Comparison of ENCODE assay signal across 24 mouse cellular contexts in the genomic region with DNA sequence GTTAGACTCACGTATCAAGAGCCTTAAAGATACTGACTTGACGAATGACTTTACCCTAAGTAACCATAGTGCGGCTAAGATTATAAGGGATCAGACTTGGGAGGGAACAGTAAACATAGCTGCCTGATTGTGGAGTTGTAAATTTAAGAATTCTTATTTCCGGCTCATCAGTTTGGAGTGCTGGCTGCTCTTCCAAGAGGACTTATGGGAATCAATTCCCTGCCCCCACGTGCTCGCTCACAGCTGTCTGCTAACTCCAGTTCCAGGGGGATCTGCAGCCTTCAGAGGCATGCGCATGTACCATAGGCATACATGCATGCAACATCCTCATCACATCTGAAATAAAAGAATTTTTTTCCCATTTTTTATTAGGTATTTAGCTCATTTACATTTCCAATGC.
DNase-seq lines count a peak whose midpoint lies in the region; ATAC-seq and TF ChIP-seq lines count a peak whose summit lies in the region.
"Had no signal": no experiment of that assay in that cellular context is flagged by ENCODE, and none has a peak within 500 bp of the region (broad histone marks: within the 10 kb centered on the region; RNA-seq: fewer than 3 reads in every experiment).

No protein-coding gene starts in this region.

- H3K27me3 ChIP-seq in kidney, embryonic 14.5 days (ENCODE audit: control insufficient read depth, insufficient read depth, low read length) = no peaks in the 10 kb centered on the region
- H3K27me3 ChIP-seq in stomach, embryonic 16.5 days (ENCODE audit: control insufficient read depth, insufficient read depth, low read length) = no peaks in the 10 kb centered on the region
- H3K27me3 ChIP-seq in stomach, postnatal 0 days (ENCODE audit: control insufficient read depth, insufficient read depth, low read length) = no peaks in the 10 kb centered on the region
- H3K27me3 ChIP-seq: embryonic facial prominence, embryonic 12.5 days; embryonic facial prominence, embryonic 15.5 days; forebrain, embryonic 15.5 days; heart, embryonic 13.5 days; hindbrain, embryonic 15.5 days had no signal

- TF ChIP-seq EP300 in stomach, postnatal 0 days (optimal IDR thresholded peaks at IDR 0.05) = no peak

- ATAC-seq in kidney, embryonic 14.5 days (ENCODE audit: low FRiP score, low TSS enrichment) = peak; percentile 37; the same call in 1 of the 2 replicates
- peak; percentile 57; the same call in 1 of the 2 replicates for ATAC-seq in stomach, embryonic 16.5 days (ENCODE audit: insufficient read depth, low FRiP score)
- ATAC-seq in stomach, postnatal 0 days (ENCODE audit: low FRiP score, low TSS enrichment) = no peak; the same call in 1 of the 2 replicates
- ATAC-seq: CD4-positive, CD25-positive, alpha-beta regulatory T cell, adult 4 months; forebrain, embryonic 15.5 days had no signal

- H3K9me3 ChIP-seq in kidney, embryonic 14.5 days (ENCODE audit: control insufficient read depth, low read length) = no peaks in the 10 kb centered on the region
- H3K9me3 ChIP-seq in stomach, embryonic 16.5 days (replicated peaks; ENCODE audit: control insufficient read depth, low read length) = no peaks in the 10 kb centered on the region
- no peaks in the 10 kb centered on the region for H3K9me3 ChIP-seq in stomach, postnatal 0 days (ENCODE audit: control insufficient read depth, low read length)
- H3K9me3 ChIP-seq: embryonic facial prominence, embryonic 12.5 days; embryonic facial prominence, embryonic 15.5 days; forebrain, embryonic 15.5 days; heart, embryonic 10.5 days; heart, embryonic 13.5 days; hindbrain, embryonic 12.5 days; hindbrain, embryonic 15.5 days had no signal

- peaks cover 24% of the 10 kb centered on the region; the same call in 1 of the 2 replicates for H3K4me1 ChIP-seq in kidney, embryonic 14.5 days (ENCODE audit: control insufficient read depth, insufficient read depth, low read length)
- H3K4me1 ChIP-seq in stomach, embryonic 16.5 days (ENCODE audit: control insufficient read depth, insufficient read depth, low read length) = 0 out of 2 replicates have a peak, but pooled peaks cover 10% of the 10 kb centered on the region
- H3K4me1 ChIP-seq in stomach, postnatal 0 days (replicated peaks; ENCODE audit: control insufficient read depth, insufficient read depth) = no peaks in the 10 kb centered on the region
- H3K4me1 ChIP-seq: embryonic facial prominence, embryonic 15.5 days; forebrain, embryonic 15.5 days; hindbrain, embryonic 15.5 days had no signal

- DNase-seq in kidney, postnatal 25 days = no peak
- DNase-seq in kidney, postnatal 10 days = peak; percentile 43
- DNase-seq in kidney, adult 8-10 months = no peak
- no peak for DNase-seq in stomach, postnatal 0 days (ENCODE audit: low spot score)
- DNase-seq in thymus, postnatal 25 days = no peak
- DNase-seq: adrenal gland, adult 2 months; adrenal gland, postnatal 14 days; cerebellum, adult 11 months; cerebellum, adult 2 months; cerebellum, adult 9-11 months; cerebellum, postnatal 25 days; gastrocnemius, postnatal 10 days; gastrocnemius, postnatal 36 days; heart, adult 2 months had no signal

- 47% methylated on average over 7 of the region's 7 CpGs for WGBS in kidney, embryonic 14.5 days
- WGBS in stomach, embryonic 16.5 days = 45% methylated on average over 7 of the region's 7 CpGs
- WGBS in stomach, postnatal 0 days = 53% methylated on average over 7 of the region's 7 CpGs

- H3K9ac ChIP-seq in kidney, embryonic 14.5 days (ENCODE audit: low read depth, low read length) = no peak overlapping the region
- H3K9ac ChIP-seq in stomach, embryonic 16.5 days (ENCODE audit: low read length) = no peak overlapping the region
- no peak overlapping the region for H3K9ac ChIP-seq in stomach, postnatal 0 days (ENCODE audit: low read length)
- H3K9ac ChIP-seq: embryonic facial prominence, embryonic 12.5 days; embryonic facial prominence, embryonic 15.5 days; forebrain, embryonic 15.5 days; hindbrain, embryonic 12.5 days; hindbrain, embryonic 15.5 days had no signal

- H3K36me3 ChIP-seq in kidney, embryonic 14.5 days (ENCODE audit: control insufficient read depth, insufficient read depth, low read length) = peaks cover 4% of the 10 kb centered on the region; the same call in 1 of the 2 replicates
- H3K36me3 ChIP-seq in stomach, embryonic 16.5 days (ENCODE audit: control insufficient read depth, insufficient read depth, low read length) = no peaks in the 10 kb centered on the region
- H3K36me3 ChIP-seq in stomach, postnatal 0 days (ENCODE audit: control insufficient read depth, insufficient read depth, low read length) = no peaks in the 10 kb centered on the region
- H3K36me3 ChIP-seq: embryonic facial prominence, embryonic 12.5 days; forebrain, embryonic 15.5 days; hindbrain, embryonic 12.5 days; hindbrain, embryonic 15.5 days had no signal

- no peak overlapping the region for H3K4me2 ChIP-seq in kidney, embryonic 14.5 days (replicated peaks; ENCODE audit: low read depth, low read length)
- no peak overlapping the region for H3K4me2 ChIP-seq in stomach, embryonic 16.5 days (ENCODE audit: low read depth, low read length)
- H3K4me2 ChIP-seq in stomach, postnatal 0 days (replicated peaks; ENCODE audit: low read depth) = no peak overlapping the region
- H3K4me2 ChIP-seq: embryonic facial prominence, embryonic 12.5 days; embryonic facial prominence, embryonic 15.5 days; forebrain, embryonic 15.5 days; hindbrain, embryonic 12.5 days had no signal

- no peak overlapping the region for H3K27ac ChIP-seq in kidney, embryonic 14.5 days (ENCODE audit: low read depth, low read length)
- no peak overlapping the region for H3K27ac ChIP-seq in stomach, embryonic 16.5 days (ENCODE audit: low read length)
- no peak overlapping the region for H3K27ac ChIP-seq in stomach, postnatal 0 days (replicated peaks)
- H3K27ac ChIP-seq: embryonic facial prominence, embryonic 12.5 days; embryonic facial prominence, embryonic 15.5 days; forebrain, embryonic 15.5 days; hindbrain, embryonic 12.5 days; hindbrain, embryonic 15.5 days had no signal

- H3K4me3 ChIP-seq in kidney, embryonic 14.5 days (ENCODE audit: low read length) = no peak overlapping the region
- no peak overlapping the region for H3K4me3 ChIP-seq in stomach, embryonic 16.5 days (replicated peaks; ENCODE audit: low read length)
- no peak overlapping the region for H3K4me3 ChIP-seq in stomach, postnatal 0 days (ENCODE audit: low read depth, low read length)
- H3K4me3 ChIP-seq: embryonic facial prominence, embryonic 12.5 days; embryonic facial prominence, embryonic 15.5 days; forebrain, embryonic 15.5 days; heart, adult 2 months; heart, embryonic 10.5 days; heart, embryonic 13.5 days; hindbrain, embryonic 12.5 days; hindbrain, embryonic 15.5 days had no signal

- no peak for TF ChIP-seq CTCF in stomach, postnatal 0 days (IDR thresholded peaks at IDR 0.05; ENCODE audit: low read depth)
